Mouse (Mus musculus) urinary bladder, adult 18-20 months (tissue): ENCODE measurements at regions not wholly inside any gene's neighbourhood (a gene's known extent, or its start where the extent isn't known, plus 50 kb on each side); places are given as distances from the start of the nearest gene placed in this dataset.
A peak's percentile ranks its signal among the peaks of the same experiment; 100 is the strongest.
"Not testable (repeated sequence)": the region's sequence is repeated elsewhere in the genome, so short reads cannot be mapped to it uniquely, and the experiment has no call there.

ENCODE experiments used
- DNase-seq, 2 experiments: peaks; one replicate each; pipeline ENCODE4 v3.0.0; 2022; ENCODE audit warnings: low spot score in 2 of 2, mixed read lengths in 2 of 2

GRCm38 (mm10) chr8:126877039-126877365 is 68.6 kb downstream of the Tomm20 start:
- no peak for DNase-seq

DNA sequence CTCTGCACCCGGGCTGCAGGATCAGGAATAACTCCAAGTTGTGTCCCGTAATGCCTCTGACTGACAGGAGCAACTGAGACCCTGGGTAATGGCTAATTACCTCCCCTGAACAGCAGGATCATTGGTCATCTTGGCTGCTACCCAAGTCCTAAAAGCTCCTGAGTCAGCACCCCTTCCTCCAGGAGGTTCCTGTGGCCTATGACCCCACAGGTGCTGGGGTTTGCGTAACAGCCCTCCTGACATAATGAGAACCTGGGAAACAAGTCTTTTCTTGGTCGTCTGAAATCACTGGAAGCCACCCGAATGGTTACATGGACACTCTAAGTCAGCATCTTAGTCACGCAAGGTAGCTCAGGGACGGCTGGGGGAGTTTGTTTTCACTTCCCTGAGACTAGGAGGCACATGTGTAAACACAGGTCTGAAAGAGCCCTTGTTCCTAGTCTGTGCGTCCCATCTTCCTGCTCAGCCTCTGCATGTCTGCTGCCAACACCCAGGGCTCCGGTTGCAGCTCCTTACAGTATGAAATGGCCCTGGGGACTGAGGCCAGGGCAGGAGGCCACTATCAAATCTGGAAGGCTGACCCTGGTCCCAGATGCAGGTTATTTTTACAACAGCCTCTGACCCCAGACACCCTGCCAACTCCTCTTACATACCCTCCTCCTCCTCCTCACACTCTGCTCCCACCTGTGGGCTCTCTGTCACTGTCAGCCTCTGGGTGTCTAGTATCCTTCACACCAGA is 69.2 kb downstream of the Tomm20 start:
- DNase-seq, result peak in 1 of 2 experiments; percentile 55

- no peak for DNase-seq
Observed at GRCm38 (mm10) chr8:126875491-126876155, 70.0 kb downstream of the Tomm20 start.

DNA sequence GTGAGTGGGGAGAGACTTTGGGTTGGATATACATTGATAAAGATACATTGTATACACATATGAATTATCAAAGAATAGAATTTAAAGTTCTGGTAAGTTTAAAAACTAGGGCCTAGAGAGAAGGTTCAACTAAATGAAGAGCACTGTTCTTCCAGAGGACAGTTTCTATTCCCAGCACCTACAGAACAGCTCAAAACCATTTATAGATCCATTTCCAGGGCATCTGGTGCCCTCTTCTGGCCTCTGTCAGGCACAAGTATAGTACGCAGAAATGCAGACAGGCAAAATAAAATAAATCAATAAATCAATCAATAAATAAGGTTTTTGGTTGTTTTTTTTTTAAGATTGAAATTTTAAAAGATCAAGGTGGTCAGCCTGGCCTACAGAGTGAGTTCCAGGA is 70.8 kb downstream of the Tomm20 start:
- no peak for DNase-seq

DNA sequence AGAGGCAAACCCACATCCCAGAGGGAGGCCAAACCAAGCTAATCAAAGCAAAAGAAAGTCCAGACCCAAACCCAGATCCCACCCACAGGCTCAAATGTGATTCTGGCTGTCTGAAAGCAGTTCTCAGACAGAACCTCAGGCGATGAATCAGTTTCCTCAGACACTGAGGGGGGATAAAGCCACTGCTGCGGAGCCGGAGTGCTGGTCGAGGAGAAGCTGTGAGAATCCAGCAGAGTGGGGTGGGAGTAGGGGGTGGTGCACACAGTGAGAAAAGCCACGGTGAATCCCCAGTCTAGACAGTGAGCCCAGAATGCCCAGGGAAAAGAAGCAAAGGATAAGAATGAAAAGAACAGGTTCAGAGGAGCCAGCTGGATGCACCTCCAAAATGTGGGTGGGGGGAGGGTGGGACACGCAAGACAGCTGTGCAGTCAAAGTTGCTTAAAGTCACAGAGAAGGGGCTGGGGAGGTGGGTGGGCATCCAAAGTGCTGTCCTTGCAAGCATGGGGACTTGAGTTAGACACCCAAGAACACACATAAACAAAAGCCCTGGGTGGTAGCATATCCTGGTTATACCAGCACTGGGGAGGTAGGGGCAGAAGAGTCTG is 71.4 kb downstream of the Tomm20 start:
- DNase-seq, result no peak

DNA sequence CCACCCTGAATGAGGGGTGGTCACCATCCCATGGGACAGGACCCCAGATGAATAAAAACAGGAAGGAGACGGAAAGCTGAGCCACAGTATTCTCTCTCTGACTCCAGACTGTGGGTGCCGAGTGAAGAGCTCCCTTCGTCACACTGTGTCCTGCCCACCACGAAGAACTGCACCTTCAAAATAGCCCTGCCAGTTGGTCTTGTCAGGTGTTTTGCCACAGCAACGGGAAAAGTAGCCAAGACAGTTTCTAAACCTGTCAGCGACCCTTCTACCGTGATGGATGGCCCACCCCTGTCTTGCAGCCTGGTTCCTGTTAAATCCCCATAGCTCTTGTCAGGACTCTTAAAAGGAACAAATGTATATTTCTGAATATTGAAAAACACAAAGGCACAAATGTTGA is 72.3 kb downstream of the Tomm20 start:
- no peak for DNase-seq

- peak in 1 of 2 experiments; percentile 43 for DNase-seq
Observed at GRCm38 (mm10) chr8:126872574-126872973, 73.1 kb downstream of the Tomm20 start.

DNA sequence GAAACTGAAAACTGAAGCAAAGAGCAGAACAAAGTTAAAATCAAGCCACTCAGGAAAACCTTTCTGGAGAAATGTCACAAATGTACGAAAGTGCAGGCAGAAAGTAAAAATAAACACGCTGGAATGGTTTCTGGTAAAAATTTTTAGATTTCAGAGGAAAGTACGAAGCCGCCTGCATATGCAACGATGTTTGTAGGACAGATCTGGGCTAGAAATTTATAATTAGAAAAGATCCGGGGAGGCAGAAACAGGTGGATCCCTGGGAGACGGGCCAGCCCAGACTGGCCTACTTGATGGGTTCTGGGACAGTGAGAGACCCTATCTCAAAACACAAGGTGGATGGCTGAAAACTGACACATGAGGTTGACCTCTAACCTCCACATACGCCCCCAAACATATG is 73.5 kb downstream of the Tomm20 start:
- no peak for DNase-seq

GRCm38 (mm10) chr8:126869464-126869850 is 76.2 kb downstream of the Tomm20 start:
- no peak for DNase-seq

DNA sequence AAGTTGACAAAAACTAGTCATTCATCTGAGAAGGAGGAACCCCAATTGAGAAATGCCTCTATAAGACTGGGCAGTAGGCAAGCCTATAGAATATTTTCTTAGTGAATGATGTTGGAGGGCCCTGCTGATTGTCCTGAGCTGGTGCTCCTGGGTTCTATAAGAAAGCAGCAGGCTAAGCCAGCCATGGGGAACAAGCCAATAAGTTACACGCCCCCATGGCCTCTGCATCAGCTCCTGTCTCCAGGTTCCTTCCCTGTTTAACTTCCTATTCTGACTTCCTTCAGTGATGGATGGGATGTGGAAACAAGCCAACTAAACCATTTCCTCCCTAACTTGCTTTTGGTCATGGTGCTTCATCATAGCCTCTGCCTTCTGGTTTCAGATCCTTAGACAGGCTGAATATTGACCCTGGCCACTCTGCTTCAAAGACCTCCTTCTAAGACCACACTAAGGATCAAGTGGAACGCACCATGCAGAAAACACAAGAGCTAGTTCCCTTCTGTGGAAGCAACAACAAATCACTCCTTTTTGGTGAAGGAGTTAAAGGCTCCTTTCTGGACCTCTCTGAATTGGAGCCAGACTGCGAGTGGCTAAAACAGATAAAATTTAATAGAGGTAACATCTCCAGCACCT is 76.7 kb downstream of the Tomm20 start:
- DNase-seq, result no peak

- DNase-seq, result no peak
Observed at GRCm38 (mm10) chr8:126867121-126867988, 78.3 kb downstream of the Tomm20 start.

GRCm38 (mm10) chr8:126864314-126864948 is 81.2 kb downstream of the Tomm20 start:
- DNase-seq, result no peak

- DNase-seq, result not testable (repeated sequence)
Observed at GRCm38 (mm10) chr8:126863661-126864060, 82.0 kb downstream of the Tomm20 start.

DNA sequence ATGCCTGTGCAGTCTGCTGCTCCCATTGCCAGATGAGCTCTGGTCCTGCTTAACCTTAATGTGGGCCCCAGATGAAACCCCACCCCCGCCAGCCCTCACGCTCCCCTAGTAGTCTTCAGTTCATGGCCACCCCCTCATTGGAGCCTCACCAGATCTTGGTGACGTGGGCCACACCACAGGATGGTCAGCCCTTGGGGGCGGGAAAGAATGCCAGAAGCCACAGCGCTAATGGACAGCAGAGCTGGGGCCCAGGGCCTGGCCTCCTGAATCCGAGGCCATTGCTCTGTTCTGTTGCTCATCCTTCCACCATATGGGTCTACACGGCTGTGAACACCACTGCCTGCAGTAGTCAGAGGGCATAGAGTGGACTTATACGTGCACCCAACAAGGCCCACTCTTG is 83.9 kb downstream of the Tomm20 start:
- DNase-seq, result no peak

- no peak for DNase-seq
Observed at GRCm38 (mm10) chr8:126860630-126861029, 85.0 kb downstream of the Tomm20 start.

DNA sequence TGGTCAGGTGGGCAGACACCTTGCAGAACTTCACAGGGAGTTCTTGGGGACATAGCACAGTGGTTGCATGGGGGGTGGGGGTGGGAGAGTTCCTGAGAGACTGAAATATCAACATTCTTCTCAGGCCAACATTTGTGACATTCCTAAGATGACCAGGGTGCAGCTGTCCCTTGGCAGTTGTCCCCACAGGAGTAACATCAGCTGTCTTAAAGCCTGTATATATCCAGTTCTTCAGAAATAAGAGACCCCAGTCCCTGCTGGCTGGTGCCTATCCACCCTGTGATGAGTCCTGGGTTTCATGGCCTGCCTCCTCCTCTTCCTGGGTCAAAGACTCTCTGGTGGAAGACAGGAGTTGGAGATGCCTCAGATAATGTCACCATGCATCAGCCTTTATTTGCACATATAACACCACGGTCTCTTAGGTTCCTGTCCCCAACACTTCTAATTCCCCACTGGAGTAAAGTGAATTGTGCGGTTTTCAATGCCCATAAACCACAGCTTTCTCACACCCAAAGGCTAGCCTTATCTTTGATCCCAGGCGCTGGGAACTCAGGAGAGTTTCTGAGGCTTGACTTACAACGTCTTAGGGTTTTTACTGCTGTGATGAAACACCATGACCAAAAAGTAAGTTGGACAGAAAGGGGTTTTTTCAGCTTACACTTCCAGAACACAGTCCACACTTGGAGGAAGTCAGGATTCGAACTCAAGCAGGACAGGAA is 85.8 kb downstream of the Tomm20 start:
- no peak for DNase-seq

DNA sequence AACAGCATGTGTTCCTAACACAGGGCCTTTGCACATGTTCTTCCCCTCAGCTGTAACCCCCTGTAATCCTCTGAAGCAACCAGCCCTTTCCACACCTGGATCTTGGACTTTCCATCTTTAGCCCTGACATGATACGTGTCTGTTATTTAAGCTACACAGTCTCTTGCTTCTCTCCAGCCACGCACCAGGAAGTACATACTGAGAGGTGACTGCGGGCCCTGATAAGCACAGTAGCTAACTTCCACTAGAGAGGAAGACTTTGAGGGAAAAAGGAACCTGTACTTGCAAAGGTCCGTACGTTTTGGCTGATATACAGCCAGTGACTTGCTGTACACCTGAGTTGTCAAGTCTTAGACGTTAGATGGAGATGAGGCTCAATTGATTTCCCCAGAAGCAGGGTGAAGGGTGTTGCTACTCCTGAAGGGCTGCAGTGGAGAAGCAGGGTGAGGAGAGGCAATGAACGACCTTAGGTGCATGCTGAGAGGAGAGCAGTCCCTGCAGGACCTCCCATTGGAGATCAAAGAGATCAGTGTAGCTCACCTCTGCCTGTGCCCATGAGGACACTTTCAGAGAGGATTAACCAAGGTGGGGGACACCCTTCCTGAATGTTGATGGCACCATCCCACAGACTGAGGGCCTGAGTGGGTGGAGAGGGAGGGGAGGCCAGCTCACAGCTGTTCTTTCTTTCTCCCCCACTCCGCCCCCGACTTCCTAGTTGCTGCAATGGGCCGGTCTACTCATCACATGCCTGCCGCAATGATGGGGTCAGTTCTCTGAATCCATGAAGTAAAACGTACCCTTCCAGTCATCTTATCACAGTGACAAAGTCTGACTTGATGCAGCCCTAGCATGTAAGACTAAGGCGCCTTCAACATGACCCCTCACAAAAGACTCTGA is 88.1 kb downstream of the Tomm20 start:
- DNase-seq, result no peak

DNA sequence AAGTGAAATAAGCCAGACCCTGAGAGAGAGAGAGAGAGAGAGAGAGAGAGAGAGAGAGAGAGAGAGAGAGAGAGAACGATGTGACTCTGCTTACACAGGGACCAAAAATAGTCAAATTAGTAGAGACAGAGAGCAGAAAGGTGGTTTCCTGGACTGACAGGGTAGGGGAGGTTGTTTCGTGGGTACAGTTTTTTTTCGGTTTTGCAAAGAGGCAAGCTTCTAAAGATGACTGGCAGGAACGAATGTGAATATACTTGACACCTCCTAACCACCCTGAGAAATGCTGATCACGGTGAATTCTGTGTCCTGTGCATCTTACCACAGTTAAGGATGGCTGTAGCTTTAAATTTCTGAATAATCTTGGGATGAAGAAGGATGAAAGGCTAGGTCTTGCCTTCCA is 89.7 kb downstream of the Tomm20 start:
- DNase-seq, result no peak

- no peak for DNase-seq
Observed at GRCm38 (mm10) chr8:126855056-126855609, 90.5 kb downstream of the Tomm20 start.
